Mouse (Mus musculus): ENCODE data around the gene Fam110a. TPM values are rescaled to one million over a fixed set of nuclear protein-coding genes. Genes with fewer than 3 reads are reported as not detected.

Gene Fam110a
- polyA plus RNA-seq, 1 experiment from 2014 or later = 149 TPM

- Histone ChIP-seq H3K27me3 (ENCODE audit: insufficient read depth, poor library complexity, severe bottlenecking) (no peaks in the 10 kb centered on the region), H3K4me3 (no peak overlapping the region), H3K4me1 (replicated peaks) (peaks cover 13% of the 10 kb centered on the region), H3K9me3 (no peaks in the 10 kb centered on the region), H3K27ac (no peak overlapping the region), H3K36me3 (no peaks in the 10 kb centered on the region)
- no peak for DNase-seq (ENCODE audit: low spot score)
- 83% methylated on average over 5 of the region's 5 CpGs for WGBS
Observed at GRCm38 (mm10) chr2:151939651-151940420, 40.2 kb downstream of the Fam110a start.

- Histone ChIP-seq H3K4me3 (no peak overlapping the region), H3K27ac (no peak overlapping the region; the same call in 1 of the 2 replicates), H3K36me3 (no peaks in the 10 kb centered on the region), H3K4me1 (replicated peaks) (peaks cover 13% of the 10 kb centered on the region), H3K9me3 (no peaks in the 10 kb centered on the region), H3K27me3 (ENCODE audit: insufficient read depth, poor library complexity, severe bottlenecking) (no peaks in the 10 kb centered on the region)
- DNase-seq (ENCODE audit: low spot score) = no peak
- WGBS = 75% methylated on average over 11 of the region's 11 CpGs
Observed at GRCm38 (mm10) chr2:151938780-151939200, 41.2 kb downstream of the Fam110a start.

GRCm38 (mm10) chr2:151937893-151938292, 42.1 kb downstream of the Fam110a start:
- no peak for DNase-seq (ENCODE audit: low spot score)
- Histone ChIP-seq H3K4me3 (no peak overlapping the region), H3K27me3 (ENCODE audit: insufficient read depth, poor library complexity, severe bottlenecking) (no peaks in the 10 kb centered on the region), H3K36me3 (no peaks in the 10 kb centered on the region), H3K4me1 (replicated peaks) (peaks cover 13% of the 10 kb centered on the region), H3K27ac (no peak overlapping the region), H3K9me3 (no peaks in the 10 kb centered on the region)
- WGBS = 50% methylated on average over 3 of the region's 3 CpGs

DNA sequence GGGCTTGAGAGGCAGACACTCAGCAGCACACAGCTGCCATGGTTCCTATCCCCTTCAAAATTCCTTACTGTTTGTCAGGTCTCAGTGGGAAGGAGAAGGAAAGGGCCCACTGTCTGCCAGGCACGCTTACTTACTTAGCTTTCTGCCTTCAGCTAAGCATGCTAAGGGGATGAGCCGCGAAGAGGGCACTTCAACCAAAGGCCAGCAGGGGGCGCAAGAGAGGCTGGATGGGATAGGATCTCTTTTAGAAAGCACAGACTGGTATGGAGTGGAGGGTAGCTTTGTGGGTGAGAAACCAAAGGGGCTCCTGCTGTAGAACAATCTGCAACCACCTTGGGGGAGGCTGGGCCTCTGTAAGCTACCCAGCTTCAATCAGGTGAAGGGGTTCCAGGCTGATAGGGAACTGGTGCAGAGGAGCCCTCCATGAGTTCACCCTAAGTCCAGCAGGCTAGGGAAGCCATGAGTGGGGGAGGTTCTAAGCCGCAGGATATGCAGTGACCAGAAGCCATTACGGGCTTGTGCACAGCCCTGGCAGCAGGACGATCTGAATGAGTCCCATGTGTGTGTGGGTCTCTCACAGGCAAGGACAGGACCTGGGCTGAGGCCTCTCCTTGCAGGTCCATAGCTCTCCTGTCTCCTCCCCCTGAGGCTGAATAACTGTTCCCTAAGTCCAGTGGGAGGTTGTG, 49.5 kb downstream of the Fam110a start:
- 37% methylated on average over 7 of the region's 7 CpGs for WGBS

GRCm38 (mm10) chr2:151927103-151927502, 52.9 kb downstream of the Fam110a start:
- Histone ChIP-seq H3K27ac (no peak overlapping the region), H3K4me3 (no peak overlapping the region), H3K36me3 (no peaks in the 10 kb centered on the region), H3K9me3 (no peaks in the 10 kb centered on the region), H3K4me1 (replicated peaks) (peaks cover 18% of the 10 kb centered on the region), H3K27me3 (ENCODE audit: insufficient read depth, poor library complexity, severe bottlenecking) (no peaks in the 10 kb centered on the region)
- WGBS = 91% methylated on average over 11 of the region's 11 CpGs
- DNase-seq (ENCODE audit: low spot score) = no peak

More for the DNA sequence above, 49.5 kb downstream of the Fam110a start:
- no peaks in the 10 kb centered on the region for H3K27me3 ChIP-seq (ENCODE audit: insufficient read depth, poor library complexity, severe bottlenecking)
- no peak overlapping the region for H3K4me3 ChIP-seq
- peaks cover 10% of the 10 kb centered on the region; the same call in 1 of the 2 replicates for H3K4me1 ChIP-seq (replicated peaks)
- H3K9me3 ChIP-seq = no peaks in the 10 kb centered on the region
- peak; percentile 89 for DNase-seq (ENCODE audit: low spot score)
- no peaks in the 10 kb centered on the region for H3K36me3 ChIP-seq
- H3K27ac ChIP-seq = 0 out of 2 replicates have a peak overlapping the region, but pooled peaks have one; percentile 25

GRCm38 (mm10) chr2:151925715-151926114, 54.3 kb downstream of the Fam110a start:
- Histone ChIP-seq H3K9me3 (no peaks in the 10 kb centered on the region), H3K36me3 (no peaks in the 10 kb centered on the region), H3K4me3 (no peak overlapping the region), H3K27me3 (ENCODE audit: insufficient read depth, poor library complexity, severe bottlenecking) (no peaks in the 10 kb centered on the region), H3K27ac (0 out of 2 replicates have a peak overlapping the region, but pooled peaks have one; percentile 45), H3K4me1 (replicated peaks) (peaks cover 31% of the 10 kb centered on the region)
- 71% methylated on average over 4 of the region's 4 CpGs for WGBS
- no peak for DNase-seq (ENCODE audit: low spot score)

GRCm38 (mm10) chr2:151924276-151924675, 55.7 kb downstream of the Fam110a start:
- peaks cover 36% of the 10 kb centered on the region for H3K4me1 ChIP-seq (replicated peaks)
- H3K9me3 ChIP-seq = no peaks in the 10 kb centered on the region
- WGBS = 79% methylated on average over 7 of the region's 7 CpGs
- DNase-seq (ENCODE audit: low spot score) = no peak
- H3K36me3 ChIP-seq = no peaks in the 10 kb centered on the region
- no peak overlapping the region for H3K4me3 ChIP-seq
- no peak overlapping the region for H3K27ac ChIP-seq
- no peaks in the 10 kb centered on the region for H3K27me3 ChIP-seq (ENCODE audit: insufficient read depth, poor library complexity, severe bottlenecking)

DNA sequence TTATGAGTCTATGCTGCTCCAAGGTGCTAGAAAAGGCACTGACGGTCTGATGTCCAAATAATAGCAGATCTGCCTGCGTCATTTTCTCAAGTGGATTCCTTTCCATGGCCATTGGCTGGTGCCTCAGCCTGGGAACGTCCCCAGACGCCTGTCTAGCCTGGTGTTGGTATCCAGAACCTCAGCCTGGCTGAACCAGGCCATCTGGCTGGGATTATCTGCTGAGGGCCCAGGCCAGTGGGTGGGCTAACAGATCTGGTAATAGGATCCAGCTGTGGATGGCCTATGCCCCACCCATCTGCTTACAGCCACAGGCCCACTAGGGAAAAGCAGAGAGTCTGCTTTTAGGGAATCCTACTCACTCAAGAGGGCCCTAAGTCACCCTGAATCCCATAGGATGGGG, 58.4 kb downstream of the Fam110a start:
- Histone ChIP-seq H3K27me3 (ENCODE audit: insufficient read depth, poor library complexity, severe bottlenecking) (peaks cover 6% of the 10 kb centered on the region; the same call in 1 of the 2 replicates), H3K9me3 (no peaks in the 10 kb centered on the region), H3K4me3 (no peak overlapping the region), H3K4me1 (replicated peaks) (peaks cover 39% of the 10 kb centered on the region), H3K36me3 (no peaks in the 10 kb centered on the region), H3K27ac (no peak overlapping the region)
- WGBS = 57% methylated on average over 4 of the region's 4 CpGs
- DNase-seq (ENCODE audit: low spot score) = peak; percentile 36

GRCm38 (mm10) chr2:151921068-151921467, 59.0 kb downstream of the Fam110a start:
- no peak for DNase-seq (ENCODE audit: low spot score)
- H3K27me3 ChIP-seq (ENCODE audit: insufficient read depth, poor library complexity, severe bottlenecking) = peaks cover 6% of the 10 kb centered on the region; the same call in 1 of the 2 replicates
- H3K9me3 ChIP-seq = no peaks in the 10 kb centered on the region
- WGBS = 72% methylated on average over 8 of the region's 8 CpGs
- no peak overlapping the region for H3K27ac ChIP-seq
- no peaks in the 10 kb centered on the region for H3K36me3 ChIP-seq
- H3K4me1 ChIP-seq (replicated peaks) = peaks cover 45% of the 10 kb centered on the region
- no peak overlapping the region for H3K4me3 ChIP-seq

MicroRNAs encoded within 50 kb of the gene (microRNA counts, 519-probe panel; counts per million panel counts)
- microRNA mmu-miR-1953 = 1,255 counts per million, percentile 77 among the panel's probes with 10 or more counts

Other genes with a start within 250 kb of the Fam110a start
- gene Psmf1, start 236.0 kb downstream of the Fam110a start, polyA plus RNA-seq (2016; fragmentation: Nextera tagmentation; extraction: Ambion mirVana) = 51.0 and 53.2 TPM in 2 replicates
- gene Rspo4, start 137.3 kb downstream of the Fam110a start, polyA plus RNA-seq (2016; fragmentation: Nextera tagmentation; extraction: Ambion mirVana) = 0.77 and 1.3 TPM in 2 replicates
- 0.22 and 0.31 TPM in 2 replicates for gene Angpt4, start 69.0 kb downstream of the Fam110a start, polyA plus RNA-seq (2016; fragmentation: Nextera tagmentation; extraction: Ambion mirVana)
- 0.90 and 1.3 TPM in 2 replicates for gene Slc52a3, start 16.3 kb upstream of the Fam110a start, polyA plus RNA-seq (2016; fragmentation: Nextera tagmentation; extraction: Ambion mirVana)
- gene Scrt2, start 101.3 kb upstream of the Fam110a start, polyA plus RNA-seq (2016; fragmentation: Nextera tagmentation; extraction: Ambion mirVana) = 5.5 and 19.0 TPM in 2 replicates
- gene Srxn1, start 125.3 kb upstream of the Fam110a start, polyA plus RNA-seq (2016; fragmentation: Nextera tagmentation; extraction: Ambion mirVana) = 15.6 and 18.7 TPM in 2 replicates
- 5.2 and 7.6 TPM in 2 replicates for gene Tcf15, start 163.3 kb upstream of the Fam110a start, polyA plus RNA-seq (2016; fragmentation: Nextera tagmentation; extraction: Ambion mirVana)
- 83.7 and 91.3 TPM in 2 replicates for gene Csnk2a1, start 246.6 kb upstream of the Fam110a start, polyA plus RNA-seq (2016; fragmentation: Nextera tagmentation; extraction: Ambion mirVana)

All from hindbrain, embryonic 10.5 days (tissue).